Mouse (Mus musculus): ENCODE measurements at regions not wholly inside any gene's neighbourhood (a gene's known extent, or its start where the extent isn't known, plus 50 kb on each side); places are given as distances from the start of the nearest gene placed in this dataset.

GRCm38 (mm10) chr4:80631441-80631840 is 202.5 kb upstream of the Tyrp1 start:
- no peaks in the 10 kb centered on the region for H3K4me1 ChIP-seq (replicated peaks)
- H3K27ac ChIP-seq = no peak overlapping the region
- H3K4me3 ChIP-seq = no peak overlapping the region
- no peaks in the 10 kb centered on the region for H3K9me3 ChIP-seq
- 80% methylated on average over 4 of the region's 4 CpGs for WGBS
- H3K9ac ChIP-seq = no peak overlapping the region
- H3K36me3 ChIP-seq = no peaks in the 10 kb centered on the region
- ATAC-seq (ENCODE audit: low FRiP score) = no peak
- no peak overlapping the region for H3K4me2 ChIP-seq
- H3K27me3 ChIP-seq = no peaks in the 10 kb centered on the region

GRCm38 (mm10) chr4:80638381-80638780 is 195.5 kb upstream of the Tyrp1 start:
- Histone ChIP-seq H3K27ac (no peak overlapping the region), H3K4me1 (replicated peaks) (no peaks in the 10 kb centered on the region), H3K4me3 (no peak overlapping the region), H3K9ac (no peak overlapping the region), H3K27me3 (no peaks in the 10 kb centered on the region), H3K9me3 (no peaks in the 10 kb centered on the region), H3K4me2 (no peak overlapping the region), H3K36me3 (no peaks in the 10 kb centered on the region)
- ATAC-seq (ENCODE audit: low FRiP score) = no peak
